Mouse (Mus musculus) stomach, embryonic 16.5 days (tissue): Measurements from ENCODE around the gene Rnpep. TPM values are rescaled to one million over a fixed set of nuclear protein-coding genes. Genes with fewer than 3 reads are reported as not detected.

Experiments
- ATAC-seq: fragments of 200-750 bp; cut with Nextera tagmentation; 2 replicates; pipeline ENCODE4 v1.8.0; 2017; ENCODE audit warnings: moderate number of reproducible peaks, moderate TSS enrichment; ENCODE audit not compliant: insufficient read depth, low FRiP score
- H3K27ac ChIP-seq: fragments of 300-500 bp; sonication (generic); 2 replicates; pipeline ENCODE4 v1.5.1; 2014; ENCODE audit warnings: low read length
- H3K27me3 ChIP-seq: fragments of 300-500 bp; sonication (generic); 2 replicates; pipeline ENCODE4 v1.6.1; 2014; ENCODE audit warnings: low read length, control low read depth, mixed read lengths; ENCODE audit not compliant: control insufficient read depth, insufficient read depth
- H3K36me3 ChIP-seq: fragments of 300-500 bp; sonication (generic); 2 replicates; pipeline ENCODE4 v1.6.1; 2014; ENCODE audit warnings: low read length; ENCODE audit not compliant: control insufficient read depth, insufficient read depth
- H3K4me1 ChIP-seq: fragments of 300-500 bp; sonication (generic); 2 replicates; pipeline ENCODE4 v1.6.1; 2014; ENCODE audit warnings: low read length, control low read depth, mixed read lengths; ENCODE audit not compliant: control insufficient read depth, insufficient read depth
- H3K4me2 ChIP-seq: fragments of 300-500 bp; sonication (generic); 2 replicates; pipeline ENCODE4 v1.6.1; 2014; ENCODE audit warnings: low read depth, low read length, mixed read lengths
- H3K4me3 ChIP-seq: fragments of 300-500 bp; sonication (generic); replicated peaks from 2 replicates; pipeline ENCODE4 v1.5.1; 2014; ENCODE audit warnings: mild to moderate bottlenecking, low read length
- H3K9ac ChIP-seq: fragments of 300-500 bp; sonication (generic); 2 replicates; pipeline ENCODE4 v1.6.1; 2014; ENCODE audit warnings: low read length
- H3K9me3 ChIP-seq: fragments of 300-500 bp; sonication (generic); replicated peaks from 2 replicates; pipeline ENCODE4 v1.6.1; 2016; ENCODE audit warnings: low read length, control low read depth; ENCODE audit not compliant: control insufficient read depth
- WGBS: fragments of 180-500 bp; shearing (Covaris S2); extraction: QIAGEN DNeasy Blood & Tissue Kit; methylation state at CpG from one replicate; pipeline ENCODE4 v1.1.7; 2014; 5-methylcytosine and 5-hydroxymethylcytosine counted together
- polyA plus RNA-seq: library from polyadenylated mRNA; unstranded; fragments of >200 nt; fragmentation: Nextera tagmentation; extraction: Ambion mirVana; gene quantifications from 2 replicates; pipeline ENCODE4 v1.2.1, GENCODE M21; 2015

Gene Rnpep
- polyA plus RNA-seq, 1 experiment from 2014 or later = 131 TPM

GRCm38 (mm10) chr1:135265834-135266233, 18.1 kb downstream of the Rnpep start:
- ATAC-seq = peak; percentile 88
- peaks cover 29% of the 10 kb centered on the region for H3K36me3 ChIP-seq

GRCm38 (mm10) chr1:135263316-135263715, 20.6 kb downstream of the Rnpep start:
- Histone ChIP-seq H3K9ac (no peak overlapping the region), H3K36me3 (peaks cover 29% of the 10 kb centered on the region), H3K27ac (no peak overlapping the region), H3K9me3 (no peaks in the 10 kb centered on the region), H3K4me2 (no peak overlapping the region), H3K4me3 (no peak overlapping the region), H3K27me3 (no peaks in the 10 kb centered on the region), H3K4me1 (peaks cover 4% of the 10 kb centered on the region; the same call in 1 of the 2 replicates)
- 75% methylated on average over 9 of the region's 9 CpGs for WGBS
- ATAC-seq = no peak

More at GRCm38 (mm10) chr1:135265834-135266233, 18.1 kb downstream of the Rnpep start:
- H3K4me3 ChIP-seq = no peak overlapping the region
- WGBS = 48% methylated on average over 5 of the region's 5 CpGs
- no peak overlapping the region for H3K4me2 ChIP-seq
- peak overlapping the region; percentile 95 for H3K27ac ChIP-seq
- no peaks in the 10 kb centered on the region for H3K27me3 ChIP-seq
- H3K9me3 ChIP-seq = no peaks in the 10 kb centered on the region
- H3K9ac ChIP-seq = peak overlapping the region; percentile 50
- 0 out of 2 replicates have a peak, but pooled peaks cover 4% of the 10 kb centered on the region for H3K4me1 ChIP-seq

GRCm38 (mm10) chr1:135262329-135262728, 21.6 kb downstream of the Rnpep start:
- 88% methylated on average over 3 of the region's 3 CpGs for WGBS
- no peaks in the 10 kb centered on the region for H3K27me3 ChIP-seq
- H3K9me3 ChIP-seq = no peaks in the 10 kb centered on the region
- no peak overlapping the region for H3K4me2 ChIP-seq
- peaks cover 4% of the 10 kb centered on the region; the same call in 1 of the 2 replicates for H3K4me1 ChIP-seq
- peaks cover 24% of the 10 kb centered on the region; the same call in 1 of the 2 replicates for H3K36me3 ChIP-seq
- H3K27ac ChIP-seq = peak overlapping the region; percentile 87; the same call in 1 of the 2 replicates
- no peak for ATAC-seq
- H3K9ac ChIP-seq = no peak overlapping the region
- no peak overlapping the region for H3K4me3 ChIP-seq

GRCm38 (mm10) chr1:135260931-135261330, 23.0 kb downstream of the Rnpep start:
- Histone ChIP-seq H3K9ac (peak overlapping the region; percentile 9; the same call in 1 of the 2 replicates), H3K36me3 (peaks cover 22% of the 10 kb centered on the region; the same call in 1 of the 2 replicates), H3K27ac (peak overlapping the region; percentile 87), H3K4me2 (peak overlapping the region; percentile 32; the same call in 1 of the 2 replicates), H3K4me3 (no peak overlapping the region), H3K9me3 (no peaks in the 10 kb centered on the region), H3K4me1 (peaks cover 4% of the 10 kb centered on the region; the same call in 1 of the 2 replicates), H3K27me3 (no peaks in the 10 kb centered on the region)
- peak; percentile 38; the same call in 1 of the 2 replicates for ATAC-seq
- WGBS = 55% methylated on average over 6 of the region's 6 CpGs

- peak overlapping the region; percentile 96 for H3K27ac ChIP-seq
- peaks cover 4% of the 10 kb centered on the region; the same call in 1 of the 2 replicates for H3K4me1 ChIP-seq
- peak overlapping the region; percentile 40 for H3K4me3 ChIP-seq
- no peaks in the 10 kb centered on the region for H3K9me3 ChIP-seq
- H3K27me3 ChIP-seq = no peaks in the 10 kb centered on the region
- H3K9ac ChIP-seq = peak overlapping the region; percentile 69
- peak overlapping the region; percentile 58 for H3K4me2 ChIP-seq
- WGBS = under 1% methylated on average over 10 of the region's 10 CpGs
- peak; percentile 62; the same call in 1 of the 2 replicates for ATAC-seq
- H3K36me3 ChIP-seq = 0 out of 2 replicates have a peak, but pooled peaks cover 12% of the 10 kb centered on the region
Observed at GRCm38 (mm10) chr1:135259128-135259436, 24.8 kb downstream of the Rnpep start.

GRCm38 (mm10) chr1:135258380-135259127, 25.3 kb downstream of the Rnpep start, which contains the start of gene Elf3:
Gene Elf3, minus strand, starts transcription at chr1:135258568.
- Histone ChIP-seq H3K4me1 (peaks cover 4% of the 10 kb centered on the region; the same call in 1 of the 2 replicates), H3K27me3 (no peaks in the 10 kb centered on the region), H3K4me2 (peak within 1 kb of the TSS; percentile 58), H3K9me3 (no peaks in the 10 kb centered on the region), H3K27ac (peak within 1 kb of the TSS; percentile 96), H3K36me3 (0 out of 2 replicates have a peak, but pooled peaks cover 7% of the 10 kb centered on the region), H3K9ac (peak within 1 kb of the TSS; percentile 75), H3K4me3 (peak within 1 kb of the TSS; percentile 53)
- ATAC-seq = peak; percentile 90
- WGBS = 12% methylated on average over 19 of the region's 19 CpGs

- ATAC-seq = no peak
- H3K4me3 ChIP-seq = peak overlapping the region; percentile 53
- no peaks in the 10 kb centered on the region for H3K9me3 ChIP-seq
- no peaks in the 10 kb centered on the region for H3K36me3 ChIP-seq
- H3K9ac ChIP-seq = peak overlapping the region; percentile 75
- H3K4me2 ChIP-seq = peak overlapping the region; percentile 50
- H3K4me1 ChIP-seq = peaks cover 8% of the 10 kb centered on the region; the same call in 1 of the 2 replicates
- WGBS = 63% methylated on average over 6 of the region's 6 CpGs
- H3K27ac ChIP-seq = peak overlapping the region; percentile 77
- H3K27me3 ChIP-seq = no peaks in the 10 kb centered on the region
Observed at GRCm38 (mm10) chr1:135256299-135256698, 27.6 kb downstream of the Rnpep start.

GRCm38 (mm10) chr1:135252854-135253253, 31.0 kb downstream of the Rnpep start:
- Histone ChIP-seq H3K27me3 (no peaks in the 10 kb centered on the region), H3K4me1 (peaks cover 6% of the 10 kb centered on the region; the same call in 1 of the 2 replicates), H3K4me2 (peak overlapping the region; percentile 50), H3K27ac (peak overlapping the region; percentile 13; the same call in 1 of the 2 replicates), H3K4me3 (no peak overlapping the region), H3K9me3 (no peaks in the 10 kb centered on the region), H3K9ac (peak overlapping the region; percentile 1; the same call in 1 of the 2 replicates), H3K36me3 (no peaks in the 10 kb centered on the region)
- no peak for ATAC-seq
- 35% methylated on average over 4 of the region's 4 CpGs for WGBS

GRCm38 (mm10) chr1:135251405-135251804, 32.5 kb downstream of the Rnpep start:
- H3K27me3 ChIP-seq = no peaks in the 10 kb centered on the region
- no peak overlapping the region for H3K4me2 ChIP-seq
- H3K9ac ChIP-seq = no peak overlapping the region
- 77% methylated on average over 8 of the region's 8 CpGs for WGBS
- H3K27ac ChIP-seq = peak overlapping the region; percentile 82
- H3K36me3 ChIP-seq = no peaks in the 10 kb centered on the region
- H3K4me3 ChIP-seq = no peak overlapping the region
- peaks cover 6% of the 10 kb centered on the region; the same call in 1 of the 2 replicates for H3K4me1 ChIP-seq
- no peak for ATAC-seq
- H3K9me3 ChIP-seq = no peaks in the 10 kb centered on the region
